Mouse (Mus musculus) kidney, adult 2 months (tissue): ENCODE data around the gene Cdh12. TPM values are rescaled to one million over a fixed set of nuclear protein-coding genes. Genes with fewer than 3 reads are reported as not detected.

ENCODE experiments used
- DNase-seq: peaks from one replicate; pipeline ENCODE4 v3.0.0; 2021
- H3K27ac ChIP-seq: fragments of 200-500 bp; 2 replicates; pipeline ENCODE4 v1.5.1; 2012; ENCODE audit warnings: low read depth, low read length, control low read depth, inconsistent platforms; ENCODE audit not compliant: insufficient read depth
- H3K27me3 ChIP-seq: fragments of 200-500 bp; replicated peaks from 2 replicates; pipeline ENCODE4 v1.6.1; 2012; ENCODE audit warnings: mild to moderate bottlenecking, moderate library complexity, low read length, inconsistent platforms; ENCODE audit not compliant: control insufficient read depth, insufficient read depth
- H3K36me3 ChIP-seq: fragments of 200-500 bp; 2 replicates; pipeline ENCODE4 v1.6.1; 2012; ENCODE audit warnings: mild to moderate bottlenecking, moderate library complexity, low read length, inconsistent platforms; ENCODE audit not compliant: control insufficient read depth, insufficient read depth
- H3K4me1 ChIP-seq: fragments of 200-500 bp; 2 replicates; pipeline ENCODE4 v1.6.1; 2011; ENCODE audit warnings: low read length; ENCODE audit not compliant: control insufficient read depth, insufficient read depth
- H3K4me3 ChIP-seq: fragments of 200-500 bp; 2 replicates; pipeline ENCODE4 v1.5.1; 2011; ENCODE audit warnings: mild to moderate bottlenecking, low read depth, low read length, control low read depth; ENCODE audit not compliant: insufficient read depth
- CTCF ChIP-seq: fragments of 200-500 bp; conservative IDR thresholded peaks from 2 replicates; pipeline ENCODE4 v1.5.1; 2011; ENCODE audit warnings: low read depth, mild to moderate bottlenecking, control low read depth, low read length, moderate library complexity, mixed read lengths; ENCODE audit not compliant: insufficient read depth, insufficient read length
- POLR2A ChIP-seq: fragments of 200-500 bp; IDR thresholded peaks from one replicate; pipeline ENCODE4 v1.6.1; 2011; ENCODE audit warnings: low read depth, low read length, control low read depth
- WGBS: fragments of 180-500 bp; shearing (Covaris S2); methylation state at CpG from one replicate; pipeline ENCODE4 v1.1.7; 2018; 5-methylcytosine and 5-hydroxymethylcytosine counted together
- polyA plus RNA-seq: library from polyadenylated mRNA; depleted of rRNA; stranded (reverse); fragments of >200 nt; gene quantifications from 2 replicates; pipeline ENCODE4 v1.2.3, GENCODE M21; 2012; rRNA removed

The Cdh12 gene
- not detected in 2 replicates for polyA plus RNA-seq

- H3K27me3 ChIP-seq, result no peaks in the 10 kb centered on the region; the same call in 1 of the 2 replicates
- no peaks in the 10 kb centered on the region for H3K4me1 ChIP-seq
- WGBS, result 8% methylated on average over 18 of the region's 18 CpGs
- H3K36me3 ChIP-seq, result no peaks in the 10 kb centered on the region
- DNase-seq, result no peak
- no peak within 1 kb of the TSS for H3K4me3 ChIP-seq
- H3K27ac ChIP-seq, result no peak within 1 kb of the TSS
- no peak for TF ChIP-seq POLR2A
- no peak for TF ChIP-seq CTCF
Observed at GRCm38 (mm10) chr15:20448861-20449663, at the start of gene Cdh12. TSS of gene Cdh12 (plus strand) at chr15:20449265.

GRCm38 (mm10) chr15:20403596-20403995 lies 45.5 kb upstream of the Cdh12 start:
- no peaks in the 10 kb centered on the region for H3K27me3 ChIP-seq
- no peak for DNase-seq
- H3K4me1 ChIP-seq, result no peaks in the 10 kb centered on the region
- no peak for TF ChIP-seq POLR2A
- TF ChIP-seq CTCF, result no peak
- H3K4me3 ChIP-seq, result no peak overlapping the region
- 39% methylated on average over 3 of the region's 3 CpGs for WGBS
- H3K36me3 ChIP-seq, result no peaks in the 10 kb centered on the region
- H3K27ac ChIP-seq, result no peak overlapping the region

GRCm38 (mm10) chr15:20413397-20413796 lies 35.7 kb upstream of the Cdh12 start:
- DNase-seq, result no peak
- Histone ChIP-seq H3K4me3 (no peak overlapping the region), H3K36me3 (no peaks in the 10 kb centered on the region), H3K27ac (no peak overlapping the region), H3K27me3 (no peaks in the 10 kb centered on the region), H3K4me1 (no peaks in the 10 kb centered on the region)
- 89% methylated on average over 1 of the region's 1 CpGs for WGBS
- TF ChIP-seq POLR2A, result no peak
- TF ChIP-seq CTCF, result no peak

DNA sequence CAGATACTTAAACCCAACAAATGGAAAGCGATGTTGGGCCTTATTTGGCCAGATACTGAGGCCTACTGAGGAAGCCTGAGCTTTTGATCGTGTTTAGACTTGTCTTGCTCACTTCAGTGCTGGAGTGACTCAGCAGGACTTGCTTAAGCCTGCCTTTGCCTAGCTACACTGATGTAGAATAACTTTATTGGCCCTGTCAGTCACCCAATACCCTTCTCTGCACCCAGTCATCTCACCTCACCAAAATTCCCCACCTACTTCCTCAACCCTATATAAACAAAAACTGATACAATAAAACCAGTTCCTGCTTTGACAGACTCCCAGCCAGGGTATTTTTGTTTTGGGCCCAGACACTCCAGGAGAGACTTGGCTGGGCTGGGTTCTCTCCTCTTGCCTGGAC lies 12.7 kb upstream of the Cdh12 start:
- H3K36me3 ChIP-seq, result no peaks in the 10 kb centered on the region
- 51% methylated on average over 2 of the region's 2 CpGs for WGBS
- no peaks in the 10 kb centered on the region for H3K27me3 ChIP-seq
- TF ChIP-seq POLR2A, result no peak
- TF ChIP-seq CTCF, result no peak
- no peaks in the 10 kb centered on the region for H3K4me1 ChIP-seq
- DNase-seq, result no peak
- no peak overlapping the region for H3K4me3 ChIP-seq
- H3K27ac ChIP-seq, result no peak overlapping the region

- H3K4me1 ChIP-seq, result no peaks in the 10 kb centered on the region
- H3K36me3 ChIP-seq, result no peaks in the 10 kb centered on the region
- no peaks in the 10 kb centered on the region; the same call in 1 of the 2 replicates for H3K27me3 ChIP-seq
- TF ChIP-seq CTCF (no peak), POLR2A (no peak)
- H3K4me3 ChIP-seq, result no peak overlapping the region
- 64% methylated on average over 5 of the region's 5 CpGs for WGBS
- no peak overlapping the region for H3K27ac ChIP-seq
- DNase-seq, result no peak
Observed at GRCm38 (mm10) chr15:20450558-20450957, 1.5 kb downstream of the Cdh12 start.

DNA sequence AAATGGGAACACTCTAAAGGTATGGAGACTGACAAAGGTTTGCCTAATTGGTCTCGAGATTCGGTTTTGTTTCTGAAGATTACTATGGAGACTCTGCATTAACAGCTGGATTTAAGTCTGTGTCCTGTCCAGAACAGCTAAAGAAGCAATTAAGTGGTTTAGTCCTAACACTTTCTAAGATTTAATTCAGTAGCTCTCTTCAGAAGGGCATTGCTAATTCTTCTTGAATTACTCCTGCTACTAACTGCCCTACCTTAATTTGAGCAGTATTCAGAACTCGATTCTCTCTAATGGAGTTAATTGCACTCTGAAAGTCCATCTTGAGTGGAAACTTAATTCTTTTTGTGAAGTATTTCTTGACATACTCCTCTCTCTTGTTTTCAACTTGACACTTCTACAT lies 9.4 kb downstream of the Cdh12 start:
- no peak overlapping the region for H3K4me3 ChIP-seq
- no peaks in the 10 kb centered on the region for H3K4me1 ChIP-seq
- no peak for DNase-seq
- no peak overlapping the region for H3K27ac ChIP-seq
- H3K36me3 ChIP-seq, result no peaks in the 10 kb centered on the region
- TF ChIP-seq POLR2A, result no peak
- no peak for TF ChIP-seq CTCF
- WGBS, result 76% methylated on average over 3 of the region's 3 CpGs
- no peaks in the 10 kb centered on the region for H3K27me3 ChIP-seq

GRCm38 (mm10) chr15:20462500-20462899 lies 13.4 kb downstream of the Cdh12 start:
- H3K27ac ChIP-seq, result no peak overlapping the region
- 62% methylated on average over 3 of the region's 3 CpGs for WGBS
- H3K4me1 ChIP-seq, result no peaks in the 10 kb centered on the region
- no peak for DNase-seq
- no peak for TF ChIP-seq CTCF
- no peak for TF ChIP-seq POLR2A
- no peaks in the 10 kb centered on the region for H3K36me3 ChIP-seq
- H3K4me3 ChIP-seq, result no peak overlapping the region
- H3K27me3 ChIP-seq, result no peaks in the 10 kb centered on the region
